ENCODE assay signal across 11 mouse cellular contexts in genomic region chr12:111479917-111480316, GRCm38 (mm10). TPM values are rescaled to one million over a fixed set of nuclear protein-coding genes. Genes with fewer than 3 reads are reported as not detected.
DNase-seq lines count a peak whose midpoint lies in the region; ATAC-seq lines count a peak whose summit lies in the region.
"Had no signal": no experiment of that assay in that cellular context is flagged by ENCODE, and none has a peak within 500 bp of the region (broad histone marks: within the 10 kb centered on the region; RNA-seq: fewer than 3 reads in every experiment).

No protein-coding gene starts in this region.

- no peak for ATAC-seq in liver, embryonic 11.5 days (replicated peaks; ENCODE audit: low FRiP score)

- peaks cover 31% of the 10 kb centered on the region for H3K27me3 ChIP-seq in liver, embryonic 11.5 days (replicated peaks; ENCODE audit: control insufficient read depth, insufficient read depth, low read length)

- H3K4me3 ChIP-seq in liver, embryonic 11.5 days (ENCODE audit: low read depth, low read length): no peak overlapping the region
- H3K4me3 ChIP-seq: heart, embryonic 15.5 days; stomach, embryonic 15.5 days had no signal

- DNase-seq in cerebellum, postnatal 25 days: peak; percentile 39 to 64
- no peak for DNase-seq in cerebellum, adult 9-10 months
- DNase-seq in liver: peak; percentile 60
- no peak for DNase-seq in liver, embryonic 11.5 days (ENCODE audit: low spot score)
- peak; percentile 77 for DNase-seq in NIH3T3 (ENCODE audit: low read depth)
- peak; percentile 81 for DNase-seq in kidney, postnatal 4 days
- no peak for DNase-seq in Muller cell, postnatal 12 days (ENCODE audit: inconsistent ontology term)
- DNase-seq in ovary, adult 18-20 months (ENCODE audit: low spot score): no peak

- H3K4me2 ChIP-seq in liver, embryonic 11.5 days: no peak overlapping the region
- H3K4me2 ChIP-seq: heart, embryonic 15.5 days; stomach, embryonic 15.5 days had no signal

- no peaks in the 10 kb centered on the region for H3K36me3 ChIP-seq in liver, embryonic 11.5 days (ENCODE audit: control insufficient read depth, insufficient read depth, low read length)
- H3K36me3 ChIP-seq: heart, embryonic 15.5 days; stomach, embryonic 15.5 days had no signal

- no peaks in the 10 kb centered on the region for H3K9me3 ChIP-seq in liver, embryonic 11.5 days (ENCODE audit: control insufficient read depth, low read length)
- H3K9me3 ChIP-seq: heart, embryonic 15.5 days; stomach, embryonic 15.5 days had no signal

- no peak overlapping the region for H3K9ac ChIP-seq in liver, embryonic 11.5 days (ENCODE audit: low read depth, low read length)
- H3K9ac ChIP-seq: heart, embryonic 15.5 days; stomach, embryonic 15.5 days had no signal

- H3K4me1 ChIP-seq in liver, embryonic 11.5 days (replicated peaks; ENCODE audit: control insufficient read depth, insufficient read depth, low read length): no peaks in the 10 kb centered on the region

- WGBS in liver, embryonic 11.5 days: 51% methylated on average over 2 of the region's 2 CpGs

- H3K27ac ChIP-seq in liver, embryonic 11.5 days (ENCODE audit: low read depth, low read length): no peak overlapping the region
- H3K27ac ChIP-seq: heart, embryonic 15.5 days; macrophage; stomach, embryonic 15.5 days had no signal

RNA-seq across cellular contexts. Expression of gene Gm266, which starts 5.7 kb away (rescaled TPM):
- 4.9 and 5.6 TPM in 2 replicates for polyA plus RNA-seq in liver, embryonic 11.5 days (2014; fragmentation: Nextera tagmentation; extraction: Ambion mirVana)
- polyA plus RNA-seq: macrophage had no signal

RNA-seq across cellular contexts. Expression of gene Tnfaip2, which starts 37.6 kb away (rescaled TPM):
- polyA plus RNA-seq in liver, embryonic 11.5 days (2014; fragmentation: Nextera tagmentation; extraction: Ambion mirVana): 107 TPM in 2 replicates

RNA-seq across cellular contexts. Expression of gene Eif5, which starts 57.9 kb away (rescaled TPM):
- 623 and 628 TPM in 2 replicates for polyA plus RNA-seq in liver, embryonic 11.5 days (2014; fragmentation: Nextera tagmentation; extraction: Ambion mirVana)

Comparison
In these comparisons a context has a peak if more than half of its experiments do, and no peak if none do; other contexts are left out.
1. DNase-seq: peak in cerebellum, postnatal 25 days (2 of 2), liver (single experiment), NIH3T3 (single experiment) and kidney, postnatal 4 days (2 of 2); none in cerebellum, adult 9-10 months (single experiment), liver, embryonic 11.5 days (single experiment), Muller cell, postnatal 12 days (single experiment) and ovary, adult 18-20 months (single experiment).